Mouse (Mus musculus): ENCODE measurements at regions not wholly inside any gene's neighbourhood (a gene's known extent, or its start where the extent isn't known, plus 50 kb on each side); places are given as distances from the start of the nearest gene placed in this dataset.
"Not testable (repeated sequence)": the region's sequence is repeated elsewhere in the genome, so short reads cannot be mapped to it uniquely, and the experiment has no call there.

- no peak for ATAC-seq (ENCODE audit: low TSS enrichment)
These were observed 131.1 kb downstream of the Phlda1 start for GRCm38 (mm10) chr10:111637084-111637735.

GRCm38 (mm10) chr10:111639866-111640265, 133.8 kb downstream of the Phlda1 start:
- ATAC-seq (ENCODE audit: low TSS enrichment): no peak

GRCm38 (mm10) chr10:111642683-111643082, 136.6 kb downstream of the Phlda1 start:
- ATAC-seq (ENCODE audit: low TSS enrichment): no peak

GRCm38 (mm10) chr10:111653773-111654172, 147.7 kb downstream of the Phlda1 start:
- ATAC-seq (ENCODE audit: low TSS enrichment): not testable (repeated sequence)

GRCm38 (mm10) chr10:111654364-111655226, 148.5 kb downstream of the Phlda1 start:
- ATAC-seq (ENCODE audit: low TSS enrichment): no peak

GRCm38 (mm10) chr10:111658828-111659227, 152.7 kb downstream of the Phlda1 start:
- no peak for ATAC-seq (ENCODE audit: low TSS enrichment)

- no peak for ATAC-seq (ENCODE audit: low TSS enrichment)
These were observed 156.6 kb downstream of the Phlda1 start for GRCm38 (mm10) chr10:111662665-111663064.

- ATAC-seq (ENCODE audit: low TSS enrichment): peak; percentile 44; the same call in 1 of the 2 replicates
These were observed 159.7 kb downstream of the Phlda1 start for GRCm38 (mm10) chr10:111665834-111666233.

GRCm38 (mm10) chr10:111666963-111667362, 160.9 kb downstream of the Phlda1 start:
- ATAC-seq (ENCODE audit: low TSS enrichment): no peak

GRCm38 (mm10) chr10:111668639-111669038, 162.6 kb downstream of the Phlda1 start:
- no peak for ATAC-seq (ENCODE audit: low TSS enrichment)

- ATAC-seq (ENCODE audit: low TSS enrichment): no peak
These were observed 163.6 kb downstream of the Phlda1 start for GRCm38 (mm10) chr10:111669658-111670057.

- ATAC-seq (ENCODE audit: low TSS enrichment): no peak
These were observed 164.6 kb downstream of the Phlda1 start for GRCm38 (mm10) chr10:111670666-111671065.

GRCm38 (mm10) chr10:111672454-111673316, 166.6 kb downstream of the Phlda1 start:
- ATAC-seq (ENCODE audit: low TSS enrichment): no peak

GRCm38 (mm10) chr10:111673317-111673610, 167.2 kb downstream of the Phlda1 start:
- ATAC-seq (ENCODE audit: low TSS enrichment): no peak

- ATAC-seq (ENCODE audit: low TSS enrichment): no peak
These were observed 170.2 kb downstream of the Phlda1 start for GRCm38 (mm10) chr10:111676255-111676654.

- no peak for ATAC-seq (ENCODE audit: low TSS enrichment)
These were observed 174.8 kb downstream of the Phlda1 start for GRCm38 (mm10) chr10:111680919-111681318.

GRCm38 (mm10) chr10:111684409-111685346, 178.6 kb downstream of the Phlda1 start:
- ATAC-seq (ENCODE audit: low TSS enrichment): no peak

GRCm38 (mm10) chr10:111686585-111686984, 180.5 kb downstream of the Phlda1 start:
- no peak for ATAC-seq (ENCODE audit: low TSS enrichment)

- no peak for ATAC-seq (ENCODE audit: low TSS enrichment)
These were observed 183.5 kb downstream of the Phlda1 start for GRCm38 (mm10) chr10:111689587-111689986.

GRCm38 (mm10) chr10:111693762-111694161, 187.7 kb downstream of the Phlda1 start:
- ATAC-seq (ENCODE audit: low TSS enrichment): no peak

Measured in frontal cortex, adult (tissue).